Mouse (Mus musculus) C2C12 (cell line): Measurements from ENCODE around the gene Muc15.

Experiments
- CEBPB ChIP-seq: IDR thresholded peaks from one replicate; pipeline ENCODE4 v1.6.1; 2011; ENCODE audit warnings: low read depth, mild to moderate bottlenecking, control low read depth, moderate library complexity
- CTCF ChIP-seq: IDR thresholded peaks from one replicate; pipeline ENCODE4 v1.5.1; 2011; ENCODE audit not compliant: control insufficient read depth, insufficient read depth, insufficient read length
- MAX ChIP-seq: IDR thresholded peaks from one replicate; pipeline ENCODE4 v1.6.1; 2011; ENCODE audit warnings: mild to moderate bottlenecking, control low read depth
- MYOD1 ChIP-seq: IDR thresholded peaks from one replicate; pipeline ENCODE4 v1.6.1; 2011; ENCODE audit warnings: low read depth; ENCODE audit not compliant: control insufficient read depth, insufficient read length
- USF1 ChIP-seq: IDR thresholded peaks from one replicate; pipeline ENCODE4 v1.6.1; 2011; ENCODE audit warnings: low read depth, mild to moderate bottlenecking, control low read depth, moderate library complexity

- TF ChIP-seq CTCF (no peak), MYOD1 (no peak), CEBPB (no peak), USF1 (no peak), MAX (no peak)
Observed at GRCm38 (mm10) chr2:110757556-110757955, 36.4 kb downstream of the Muc15 start.
